Mouse (Mus musculus): Measurements from ENCODE around the gene Il11ra1.

The Il11ra1 gene

DNA sequence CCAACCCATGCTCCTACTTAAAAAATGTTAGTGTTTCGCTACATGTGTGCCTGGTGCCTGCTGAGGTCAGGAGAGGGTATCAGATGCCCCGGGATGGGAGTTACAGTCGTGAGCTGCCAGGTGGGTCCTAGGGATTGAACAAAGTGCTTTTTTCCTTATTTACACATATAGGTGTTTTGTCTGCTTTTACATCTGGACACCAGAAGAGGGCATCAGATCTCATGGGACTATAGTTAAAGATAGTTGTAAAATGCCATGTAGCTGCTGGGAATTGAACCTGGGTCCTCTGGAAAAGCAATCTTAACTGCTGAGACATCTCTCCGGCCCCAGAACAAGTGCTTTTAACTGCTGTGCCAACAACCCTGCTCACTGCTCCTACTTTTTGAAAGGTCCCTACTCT is 10.4 kb downstream of the Il11ra1 start:
- no peak for DNase-seq (ENCODE audit: low spot score)

DNA sequence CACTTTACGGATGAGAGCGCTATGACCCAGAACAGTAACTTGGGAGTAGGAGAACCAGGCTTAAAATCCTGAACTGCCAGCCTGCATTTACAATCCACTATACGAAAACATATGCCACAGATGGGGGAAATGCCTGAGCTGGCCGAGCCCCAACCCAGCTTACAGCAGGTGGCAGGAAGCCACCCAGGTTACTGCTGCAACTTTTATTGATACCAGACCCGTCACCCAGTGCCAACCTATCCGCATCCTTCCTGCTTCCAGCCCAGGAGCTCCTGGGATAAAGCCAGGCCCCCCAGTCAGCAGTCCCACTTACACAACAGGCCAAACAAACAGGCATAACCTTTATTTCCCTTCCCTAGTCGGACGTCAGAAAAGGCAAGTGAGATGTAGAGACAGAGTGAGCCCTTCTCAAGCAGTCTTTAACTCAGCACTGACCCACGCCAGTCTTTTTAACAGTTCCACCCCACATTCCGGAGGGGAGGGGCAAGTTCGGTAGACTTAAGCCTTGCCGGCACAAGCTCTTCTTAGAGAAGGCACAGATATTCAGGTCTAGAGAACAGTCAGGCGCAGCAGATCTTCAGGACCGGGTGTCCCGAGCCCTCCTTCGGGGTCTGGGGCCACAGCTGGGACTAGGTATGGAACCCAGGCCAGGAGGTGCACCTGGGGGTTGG is 12.1 kb downstream of the Il11ra1 start:
- DNase-seq (ENCODE audit: low spot score): no peak

DNA sequence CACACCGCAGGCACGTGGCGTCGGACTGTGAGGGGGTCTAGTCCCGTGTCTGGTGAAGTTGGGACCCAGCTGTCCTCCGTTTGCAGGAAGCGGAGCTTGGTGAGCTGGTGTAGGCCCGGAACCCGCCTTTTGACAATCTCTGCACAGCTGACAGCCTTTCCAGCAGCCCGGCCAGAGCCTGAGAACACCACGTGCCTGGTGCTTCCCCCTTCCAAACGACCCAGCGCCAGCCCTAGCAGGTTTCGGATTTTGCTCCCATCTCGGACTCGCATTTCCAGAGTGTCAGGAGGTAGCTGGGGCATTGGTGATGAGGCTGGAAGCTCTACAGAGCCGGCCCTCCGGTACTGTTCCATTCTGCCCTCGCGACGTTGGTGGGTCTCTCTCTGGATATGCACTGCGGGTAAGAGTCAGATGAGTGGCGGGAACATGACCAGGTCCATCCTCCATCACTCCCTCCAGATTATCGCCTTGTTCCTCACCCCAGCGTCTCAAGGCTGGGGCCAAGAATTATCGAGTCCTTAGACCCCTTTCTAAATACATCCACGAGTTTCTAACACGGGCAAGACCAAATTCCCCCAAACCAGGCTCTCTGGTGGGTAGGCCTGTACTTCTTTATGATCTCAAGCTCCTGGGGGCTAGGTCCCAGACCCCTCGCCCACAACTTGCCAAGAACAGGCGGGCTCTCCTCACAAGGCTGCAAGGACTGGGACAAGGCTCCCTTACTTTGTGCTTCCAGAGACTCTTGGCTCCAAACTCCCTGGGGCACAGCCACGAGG is 12.8 kb downstream of the Il11ra1 start:
- peak; percentile 12 for DNase-seq (ENCODE audit: low spot score)

DNA sequence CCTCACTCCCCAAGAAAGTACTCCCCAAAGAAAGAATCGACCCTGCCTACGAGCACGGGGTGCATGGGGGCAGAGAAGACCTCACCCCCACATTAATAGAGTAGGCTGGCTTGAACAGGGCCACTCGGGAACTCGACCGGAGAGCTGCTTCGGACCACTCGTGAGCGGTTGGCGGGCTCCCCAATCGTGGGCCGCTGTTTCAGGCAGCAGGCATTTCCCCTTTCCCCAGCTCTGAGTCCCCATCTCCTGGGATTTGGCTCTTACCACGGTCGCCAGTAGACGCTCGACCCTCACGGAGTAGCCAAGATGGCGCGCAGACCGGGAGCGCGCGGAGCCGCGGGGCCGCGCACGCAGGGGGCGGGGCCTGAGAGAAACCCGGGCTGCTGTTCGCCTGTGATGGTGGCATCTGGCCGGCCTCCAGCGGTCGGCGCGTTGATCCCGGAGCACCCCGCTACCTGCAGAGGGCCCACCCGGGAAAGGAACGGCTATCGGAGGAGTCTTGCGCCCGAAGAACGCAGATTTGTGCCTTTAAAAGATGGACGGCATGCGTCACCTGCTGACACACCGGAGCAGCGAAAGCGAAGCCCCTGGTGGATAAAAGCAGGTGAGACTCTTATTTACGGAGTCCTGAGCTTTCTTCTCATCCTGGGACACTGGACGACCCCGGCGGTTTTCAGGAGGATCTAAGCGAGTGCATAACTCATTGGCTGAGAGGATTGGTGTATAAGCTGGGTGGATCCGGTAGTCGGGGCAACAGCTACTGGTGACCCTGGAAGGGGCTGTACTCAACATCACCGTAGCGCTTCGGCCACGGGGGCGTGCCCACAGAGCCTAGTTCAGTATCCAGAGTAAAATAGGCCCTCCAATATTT is 13.6 kb downstream of the Il11ra1 start, which contains the start of gene Rpp25l:
Gene Rpp25l, minus strand, starts transcription at position 338 of the 871 bp plus-strand sequence.
- peak; percentile 85 for DNase-seq (ENCODE audit: low spot score)

GRCm38 (mm10) chr4:41714276-41714675 is 14.5 kb downstream of the Il11ra1 start:
- DNase-seq (ENCODE audit: low spot score): peak; percentile 43

- DNase-seq (ENCODE audit: low spot score): no peak
These were observed 15.3 kb downstream of the Il11ra1 start for GRCm38 (mm10) chr4:41715082-41715481.

- DNase-seq (ENCODE audit: low spot score): no peak
These were observed 15.8 kb downstream of the Il11ra1 start for GRCm38 (mm10) chr4:41715596-41715995.

DNA sequence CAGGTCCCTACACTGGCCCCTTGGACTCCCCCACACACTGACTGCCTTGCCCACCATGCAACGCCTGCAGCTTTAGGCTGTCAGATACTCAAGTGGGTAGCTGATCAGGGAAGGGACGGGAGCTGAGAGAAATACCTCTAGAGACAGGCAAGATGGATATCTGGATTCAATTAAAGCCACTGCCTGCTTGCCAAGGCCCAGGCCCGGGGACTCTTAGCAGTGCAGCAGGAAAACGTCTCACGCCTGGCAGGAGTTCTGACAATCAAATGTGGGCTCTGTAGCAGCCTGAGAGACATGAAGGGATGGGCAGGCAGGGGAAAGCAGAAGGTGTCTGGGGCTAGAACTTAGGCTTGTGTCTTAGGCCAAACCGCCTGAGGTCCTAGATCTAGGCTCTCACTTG is 17.0 kb downstream of the Il11ra1 start:
- DNase-seq (ENCODE audit: low spot score): no peak

- DNase-seq (ENCODE audit: low spot score): peak; percentile 77
These were observed 23.1 kb downstream of the Il11ra1 start, which contains the start of gene Dctn3 for GRCm38 (mm10) chr4:41722918-41723351. TSS of gene Dctn3 (minus strand) at chr4:41723170.

GRCm38 (mm10) chr4:41726826-41727621 is 27.2 kb downstream of the Il11ra1 start:
- DNase-seq (ENCODE audit: low spot score): no peak

- no peak for DNase-seq (ENCODE audit: low spot score)
These were observed 31.4 kb downstream of the Il11ra1 start, which contains the start of gene Arid3c for GRCm38 (mm10) chr4:41731052-41731765. TSS of gene Arid3c (minus strand) at chr4:41731142.

DNA sequence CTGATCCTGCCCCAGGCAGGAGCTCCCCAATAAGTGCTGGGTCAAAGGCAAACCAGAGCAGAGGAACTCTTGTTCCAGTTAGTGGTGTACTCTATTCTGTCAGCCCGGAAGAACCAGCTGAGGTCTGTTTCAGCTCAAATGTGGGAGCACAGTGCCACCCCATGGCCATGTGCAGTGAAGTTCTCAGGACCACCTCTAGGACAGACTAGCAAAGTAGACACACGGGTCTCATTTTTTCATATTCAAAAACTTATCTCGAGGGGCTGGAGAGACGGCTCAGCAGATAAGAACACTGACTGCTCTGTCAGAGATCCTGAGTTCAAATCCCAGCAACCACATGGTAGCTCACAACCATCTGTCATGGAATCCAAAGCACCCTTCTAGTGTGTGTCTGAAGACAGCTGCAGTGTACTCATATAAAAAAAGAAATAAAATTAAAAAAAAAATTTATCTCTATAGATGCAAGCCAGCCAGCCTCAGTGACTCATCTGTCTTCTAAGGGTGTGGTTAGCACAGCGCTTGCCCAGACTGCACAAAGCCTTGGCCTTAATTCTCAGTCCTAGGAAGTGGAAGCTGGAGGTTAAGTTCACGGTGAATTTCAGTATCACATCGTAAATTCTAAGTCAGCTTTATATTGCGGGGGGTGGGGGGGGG is 37.9 kb downstream of the Il11ra1 start:
- DNase-seq (ENCODE audit: low spot score): peak; percentile 68

DNA sequence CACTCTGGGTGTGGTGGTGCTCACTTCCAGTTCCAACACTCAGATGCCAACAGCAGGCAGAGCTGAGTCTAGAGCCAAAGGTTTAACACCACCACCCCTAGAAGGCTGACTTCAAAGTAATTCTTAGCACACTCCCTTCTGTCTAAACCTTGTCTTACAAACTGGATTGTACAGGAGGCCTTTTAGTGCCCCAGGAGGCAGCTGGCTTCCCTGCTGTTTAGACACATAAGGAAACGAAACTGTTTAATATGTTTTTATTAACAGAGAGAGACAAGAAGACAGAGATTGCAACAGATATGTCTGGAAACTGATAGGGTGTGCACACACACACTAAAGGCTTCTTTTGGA is 38.4 kb downstream of the Il11ra1 start:
- no peak for DNase-seq (ENCODE audit: low spot score)

GRCm38 (mm10) chr4:41739260-41739659 is 39.5 kb downstream of the Il11ra1 start:
- no peak for DNase-seq (ENCODE audit: low spot score)

GRCm38 (mm10) chr4:41740380-41741157 is 40.8 kb downstream of the Il11ra1 start:
- DNase-seq (ENCODE audit: low spot score): no peak

GRCm38 (mm10) chr4:41741158-41741560 is 41.4 kb downstream of the Il11ra1 start:
- DNase-seq (ENCODE audit: low spot score): peak; percentile 91

DNA sequence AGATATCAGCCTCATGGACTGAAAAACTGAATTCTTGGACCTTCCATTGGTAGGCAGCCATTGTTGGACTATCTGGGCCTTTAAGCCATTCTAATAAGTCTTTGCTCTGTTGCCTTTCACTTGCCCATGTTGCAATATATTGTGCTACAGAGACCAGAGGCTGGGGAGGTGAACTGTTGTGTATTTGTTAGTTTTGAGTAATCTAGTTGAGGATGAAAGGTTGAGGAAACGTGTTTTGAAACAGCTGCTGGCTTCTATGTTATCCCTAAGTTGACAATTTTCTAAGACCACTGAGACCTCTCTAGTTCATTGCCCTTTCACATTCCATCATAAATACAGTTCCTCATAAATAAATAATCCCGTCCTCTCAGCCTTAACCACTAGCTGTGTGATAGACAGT is 44.3 kb downstream of the Il11ra1 start:
- no peak for DNase-seq (ENCODE audit: low spot score)

DNA sequence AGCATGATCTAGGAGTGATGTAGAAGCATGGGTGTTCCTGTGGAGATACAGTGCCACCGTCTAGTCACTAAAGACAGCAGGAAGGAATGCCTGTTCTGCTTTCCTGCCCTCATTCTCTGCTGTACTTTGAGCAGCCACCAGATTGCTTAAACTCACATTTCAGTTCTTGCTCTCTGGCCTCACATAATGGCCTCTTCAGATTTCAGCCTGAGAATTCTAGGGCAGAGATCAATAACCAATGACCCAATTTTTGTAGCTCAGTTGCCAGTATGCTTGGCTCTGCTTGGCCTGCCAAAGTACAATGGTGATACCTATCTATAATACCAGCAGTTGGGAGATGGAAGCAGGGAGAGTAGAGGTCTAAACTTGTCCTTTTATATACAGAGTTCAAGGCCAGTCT is 45.2 kb downstream of the Il11ra1 start:
- DNase-seq (ENCODE audit: low spot score): no peak

- DNase-seq (ENCODE audit: low spot score): no peak
These were observed 55.1 kb downstream of the Il11ra1 start, which contains the start of gene Galt for GRCm38 (mm10) chr4:41754797-41755337. TSS of gene Galt (plus strand) at chr4:41755228.

Data from ovary, postnatal 36 days (tissue).